Mouse (Mus musculus): ENCODE measurements around the gene 4833420G17Rik. TPM values are rescaled to one million over a fixed set of nuclear protein-coding genes. Genes with fewer than 3 reads are reported as not detected.

4833420G17Rik gene
- total RNA-seq (2014; rRNA removed) (25.9 and 27.1 TPM in 2 replicates), polyA plus RNA-seq (2012; rRNA removed) (5.9 and 13.1 TPM in 2 replicates)

GRCm38 (mm10) chr13:119462596-119463560, at the start of gene 4833420G17Rik:
4833420G17Rik (plus strand) TSS chr13:119462768.
- peak; percentile 86 for DNase-seq (ENCODE audit: extremely low read depth, low read depth, low spot score)
- Histone ChIP-seq H3K4me1 (ENCODE audit: control insufficient read depth, insufficient read depth, low read length) (peaks cover 3% of the 10 kb centered on the region), H3K27ac (replicated peaks; ENCODE audit: insufficient read depth, low read depth, low read length) (peak within 1 kb of the TSS; percentile 57), H3K9ac (ENCODE audit: low read depth, low read length) (peak within 1 kb of the TSS; percentile 87), H3K4me3 (ENCODE audit: insufficient read depth, low read depth, low read length) (peak within 1 kb of the TSS; percentile 87), H3K79me2 (ENCODE audit: control insufficient read depth, insufficient read depth, low read length) (peaks cover 12% of the 10 kb centered on the region; the same call in 1 of the 2 replicates), H3K27me3 (ENCODE audit: control insufficient read depth, insufficient read depth, low read length) (no peaks in the 10 kb centered on the region), H3K36me3 (ENCODE audit: control insufficient read depth, insufficient read depth, low read length) (peaks cover 21% of the 10 kb centered on the region)
- TF ChIP-seq POLR2A (IDR thresholded peaks at IDR 0.05; ENCODE audit: extremely low read depth, insufficient read depth, low read length) (peak; percentile 89), CTCF (IDR thresholded peaks at IDR 0.05; ENCODE audit: low read depth, low read length) (no peak)
- WGBS = under 1% methylated on average over 57 of the region's 57 CpGs

GRCm38 (mm10) chr13:119413026-119413425, 49.5 kb upstream of the 4833420G17Rik start:
- no peak for DNase-seq (ENCODE audit: extremely low read depth, low read depth, low spot score)
- 20% methylated on average over 2 of the region's 2 CpGs for WGBS
- Histone ChIP-seq H3K4me1 (ENCODE audit: control insufficient read depth, insufficient read depth, low read length) (peaks cover 2% of the 10 kb centered on the region; the same call in 1 of the 2 replicates), H3K36me3 (ENCODE audit: control insufficient read depth, insufficient read depth, low read length) (no peaks in the 10 kb centered on the region), H3K4me3 (ENCODE audit: insufficient read depth, low read depth, low read length) (no peak overlapping the region), H3K27ac (replicated peaks; ENCODE audit: insufficient read depth, low read depth, low read length) (no peak overlapping the region), H3K27me3 (ENCODE audit: control insufficient read depth, insufficient read depth, low read length) (no peaks in the 10 kb centered on the region), H3K79me2 (ENCODE audit: control insufficient read depth, insufficient read depth, low read length) (peaks cover 4% of the 10 kb centered on the region; the same call in 1 of the 2 replicates), H3K9ac (ENCODE audit: low read depth, low read length) (no peak overlapping the region)
- no peak for TF ChIP-seq CTCF (IDR thresholded peaks at IDR 0.05; ENCODE audit: low read depth, low read length)
- no peak for TF ChIP-seq POLR2A (IDR thresholded peaks at IDR 0.05; ENCODE audit: extremely low read depth, insufficient read depth, low read length)

DNA sequence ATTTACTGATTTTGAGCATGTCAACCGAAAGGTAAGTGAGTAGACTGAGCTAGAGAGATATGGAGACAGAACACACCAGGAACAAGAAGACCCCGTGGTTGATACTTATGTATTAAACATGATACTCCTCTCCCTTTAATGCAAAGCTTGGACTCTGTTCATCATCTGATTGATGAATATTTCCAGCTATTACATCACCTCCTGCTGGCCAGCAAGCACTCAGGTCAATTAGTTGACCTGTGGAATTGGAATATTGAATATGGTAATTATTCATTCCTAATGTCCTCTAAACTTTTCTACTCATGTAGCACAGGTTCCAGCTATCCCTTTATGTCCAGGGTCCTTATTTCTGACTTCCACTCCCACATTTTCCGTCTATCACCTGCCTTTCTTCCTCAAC, 44.1 kb upstream of the 4833420G17Rik start:
- no peak for TF ChIP-seq POLR2A (IDR thresholded peaks at IDR 0.05; ENCODE audit: extremely low read depth, insufficient read depth, low read length)
- no peak for TF ChIP-seq CTCF (IDR thresholded peaks at IDR 0.05; ENCODE audit: low read depth, low read length)
- no peak overlapping the region for H3K9ac ChIP-seq (ENCODE audit: low read depth, low read length)
- 69% methylated on average over 3 of the region's 3 CpGs for WGBS

GRCm38 (mm10) chr13:119430164-119430563, 32.4 kb upstream of the 4833420G17Rik start:
- WGBS = 17% methylated on average over 8 of the region's 8 CpGs
- DNase-seq (ENCODE audit: extremely low read depth, low read depth, low spot score) = no peak
- H3K4me1 ChIP-seq (ENCODE audit: control insufficient read depth, insufficient read depth, low read length) = peaks cover 12% of the 10 kb centered on the region; the same call in 1 of the 2 replicates
- no peak overlapping the region for H3K9ac ChIP-seq (ENCODE audit: low read depth, low read length)
- peaks cover 9% of the 10 kb centered on the region; the same call in 1 of the 2 replicates for H3K36me3 ChIP-seq (ENCODE audit: control insufficient read depth, insufficient read depth, low read length)
- no peak overlapping the region for H3K27ac ChIP-seq (replicated peaks; ENCODE audit: insufficient read depth, low read depth, low read length)
- H3K27me3 ChIP-seq (ENCODE audit: control insufficient read depth, insufficient read depth, low read length) = no peaks in the 10 kb centered on the region
- H3K79me2 ChIP-seq (ENCODE audit: control insufficient read depth, insufficient read depth, low read length) = peaks cover 16% of the 10 kb centered on the region
- peak overlapping the region; percentile 22; the same call in 1 of the 2 replicates for H3K4me3 ChIP-seq (ENCODE audit: insufficient read depth, low read depth, low read length)
- TF ChIP-seq CTCF (IDR thresholded peaks at IDR 0.05; ENCODE audit: low read depth, low read length) (no peak), POLR2A (IDR thresholded peaks at IDR 0.05; ENCODE audit: extremely low read depth, insufficient read depth, low read length) (no peak)

More for the DNA sequence above, 44.1 kb upstream of the 4833420G17Rik start:
- H3K4me1 ChIP-seq (ENCODE audit: control insufficient read depth, insufficient read depth, low read length) = peaks cover 3% of the 10 kb centered on the region
- H3K4me3 ChIP-seq (ENCODE audit: insufficient read depth, low read depth, low read length) = no peak overlapping the region
- H3K79me2 ChIP-seq (ENCODE audit: control insufficient read depth, insufficient read depth, low read length) = no peaks in the 10 kb centered on the region
- no peaks in the 10 kb centered on the region for H3K27me3 ChIP-seq (ENCODE audit: control insufficient read depth, insufficient read depth, low read length)
- H3K27ac ChIP-seq (replicated peaks; ENCODE audit: insufficient read depth, low read depth, low read length) = peak overlapping the region; percentile 54
- DNase-seq (ENCODE audit: extremely low read depth, low read depth, low spot score) = peak; percentile 79
- H3K36me3 ChIP-seq (ENCODE audit: control insufficient read depth, insufficient read depth, low read length) = no peaks in the 10 kb centered on the region

- DNase-seq (ENCODE audit: extremely low read depth, low read depth, low spot score) = peak; percentile 33
- Histone ChIP-seq H3K4me1 (ENCODE audit: control insufficient read depth, insufficient read depth, low read length) (peaks cover 12% of the 10 kb centered on the region; the same call in 1 of the 2 replicates), H3K27me3 (ENCODE audit: control insufficient read depth, insufficient read depth, low read length) (no peaks in the 10 kb centered on the region), H3K27ac (replicated peaks; ENCODE audit: insufficient read depth, low read depth, low read length) (no peak overlapping the region), H3K79me2 (ENCODE audit: control insufficient read depth, insufficient read depth, low read length) (peaks cover 21% of the 10 kb centered on the region), H3K36me3 (ENCODE audit: control insufficient read depth, insufficient read depth, low read length) (peaks cover 17% of the 10 kb centered on the region), H3K9ac (ENCODE audit: low read depth, low read length) (no peak overlapping the region), H3K4me3 (ENCODE audit: insufficient read depth, low read depth, low read length) (no peak overlapping the region)
- 10% methylated on average over 1 of the region's 1 CpGs for WGBS
- TF ChIP-seq CTCF (IDR thresholded peaks at IDR 0.05; ENCODE audit: low read depth, low read length) (no peak), POLR2A (IDR thresholded peaks at IDR 0.05; ENCODE audit: extremely low read depth, insufficient read depth, low read length) (no peak)
These were observed 30.5 kb upstream of the 4833420G17Rik start for GRCm38 (mm10) chr13:119432041-119432440.

All from liver, adult 2 months (tissue).